Mouse (Mus musculus): ENCODE results near the gene Shank2. TPM values are rescaled to one million over a fixed set of nuclear protein-coding genes. Genes with fewer than 3 reads are reported as not detected.

The Shank2 gene
- polyA plus RNA-seq, 1 experiment from 2014 or later, result 0.31 TPM

- Histone ChIP-seq H3K36me3 (no peaks in the 10 kb centered on the region), H3K4me2 (no peak overlapping the region), H3K27ac (no peak overlapping the region), H3K4me1 (0 out of 2 replicates have a peak, but pooled peaks cover 6% of the 10 kb centered on the region), H3K27me3 (replicated peaks) (no peaks in the 10 kb centered on the region; the same call in 1 of the 2 replicates), H3K9ac (no peak overlapping the region), H3K4me3 (no peak overlapping the region), H3K9me3 (replicated peaks) (no peaks in the 10 kb centered on the region)
- 41% methylated on average over 12 of the region's 12 CpGs for WGBS (ENCODE audit: insufficient replicate concordance)
- ATAC-seq, result no peak
These were observed 236.7 kb downstream of the Shank2 start for GRCm38 (mm10) chr7:144238409-144238808.

DNA sequence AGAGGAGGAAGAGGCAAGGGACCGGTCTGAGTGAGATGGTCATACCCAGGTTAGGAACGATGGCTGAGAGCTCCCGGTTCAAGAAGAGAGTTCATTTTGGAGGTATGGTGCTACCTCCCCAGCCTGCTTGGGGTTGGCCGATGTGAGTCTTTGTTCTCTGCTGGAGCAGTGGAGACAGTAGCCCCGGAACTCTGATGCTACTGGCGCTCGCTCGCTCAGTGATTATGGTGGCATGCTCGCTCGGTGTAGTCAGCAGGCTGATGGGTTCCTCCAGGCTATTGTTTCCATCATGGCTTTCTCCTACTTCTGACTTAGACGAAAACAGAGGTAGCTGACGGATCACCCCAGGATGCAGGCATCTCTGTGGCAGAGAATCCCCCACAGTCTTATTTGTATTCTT lies 237.3 kb downstream of the Shank2 start:
- no peak overlapping the region for H3K4me2 ChIP-seq
- 52% methylated on average over 12 of the region's 12 CpGs for WGBS (ENCODE audit: insufficient replicate concordance)
- H3K9ac ChIP-seq, result no peak overlapping the region

DNA sequence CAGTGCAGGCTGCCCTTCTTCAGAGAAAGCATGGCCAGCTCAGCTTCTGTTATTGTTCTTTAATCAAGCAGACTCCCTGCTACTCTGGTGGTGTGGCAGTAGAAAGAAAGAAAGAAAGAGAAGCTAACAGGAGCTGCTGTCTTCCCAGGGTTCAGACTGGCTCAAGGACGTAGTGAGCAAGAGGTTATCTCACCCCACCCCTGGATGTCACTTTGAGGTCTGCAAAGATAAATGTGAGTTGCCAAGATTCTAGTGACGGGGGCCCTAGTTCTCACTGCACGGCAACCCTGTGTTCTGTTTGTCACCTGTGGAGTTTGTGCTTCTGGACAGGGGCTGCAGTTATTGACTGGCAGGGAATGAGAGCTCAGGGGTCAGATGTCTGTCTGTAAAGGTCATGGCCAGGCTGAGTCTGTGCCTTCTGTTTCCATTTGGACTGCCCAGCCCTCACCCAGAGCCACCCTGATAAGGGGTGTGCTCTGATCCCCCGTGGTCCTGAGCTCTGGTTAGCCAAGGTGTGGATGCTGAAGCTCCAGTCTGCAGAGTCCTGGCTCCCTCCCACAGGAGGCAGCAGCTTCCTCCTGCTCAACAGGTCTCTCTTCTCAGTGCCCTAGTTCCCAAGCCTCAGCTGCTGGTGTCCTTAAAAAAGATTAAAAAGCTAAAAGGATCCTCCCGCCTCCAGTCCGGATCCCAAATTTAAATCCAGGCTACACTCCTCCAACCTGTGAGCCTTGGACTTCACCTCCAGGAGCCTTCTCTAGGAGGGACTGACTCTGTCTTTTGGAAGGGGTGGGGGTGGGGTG lies 238.0 kb downstream of the Shank2 start:
- H3K27ac ChIP-seq, result no peak overlapping the region
- peak; percentile 30; the same call in 1 of the 2 replicates for ATAC-seq
- H3K9me3 ChIP-seq (replicated peaks), result no peaks in the 10 kb centered on the region
- H3K4me3 ChIP-seq, result no peak overlapping the region
- 0 out of 2 replicates have a peak, but pooled peaks cover 6% of the 10 kb centered on the region for H3K4me1 ChIP-seq
- H3K36me3 ChIP-seq, result no peaks in the 10 kb centered on the region
- no peaks in the 10 kb centered on the region; the same call in 1 of the 2 replicates for H3K27me3 ChIP-seq (replicated peaks)
- H3K4me2 ChIP-seq, result no peak overlapping the region
- no peak overlapping the region for H3K9ac ChIP-seq
- 31% methylated on average over 6 of the region's 6 CpGs for WGBS (ENCODE audit: insufficient replicate concordance)

More for the DNA sequence above, 237.3 kb downstream of the Shank2 start:
- Histone ChIP-seq H3K36me3 (no peaks in the 10 kb centered on the region), H3K27ac (no peak overlapping the region), H3K9me3 (replicated peaks) (no peaks in the 10 kb centered on the region), H3K4me3 (no peak overlapping the region), H3K27me3 (replicated peaks) (no peaks in the 10 kb centered on the region; the same call in 1 of the 2 replicates), H3K4me1 (0 out of 2 replicates have a peak, but pooled peaks cover 6% of the 10 kb centered on the region)
- ATAC-seq, result no peak

DNA sequence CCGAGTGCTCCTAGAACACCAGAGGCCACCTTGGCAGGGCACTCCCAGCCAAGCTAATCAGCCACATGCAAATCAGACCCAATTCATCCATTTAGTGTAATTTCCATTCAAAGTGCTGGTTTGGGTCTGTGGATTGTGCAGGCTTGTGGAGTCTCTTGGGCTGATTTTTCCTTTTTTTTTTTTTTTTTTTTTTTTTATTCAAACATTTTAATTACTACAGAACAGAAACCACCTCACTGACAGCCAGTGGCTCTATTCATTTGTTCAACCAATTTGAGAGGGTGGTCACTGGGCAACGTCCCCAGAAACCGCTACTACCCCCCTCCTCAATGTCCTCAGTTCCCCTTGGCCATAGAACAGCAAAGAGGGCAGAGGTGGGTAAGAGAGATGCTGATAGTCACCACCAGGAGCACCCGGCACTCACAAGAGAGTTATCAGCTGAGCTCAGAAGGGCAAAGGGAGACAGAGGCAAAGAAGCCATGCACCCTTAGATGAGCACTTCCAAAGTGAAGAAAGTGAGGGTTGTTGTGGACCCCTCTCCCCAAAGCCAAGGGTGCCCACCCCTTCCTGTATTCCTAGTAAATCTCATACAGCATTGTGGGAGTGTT lies 239.1 kb downstream of the Shank2 start:
- no peak for ATAC-seq
- Histone ChIP-seq H3K36me3 (no peaks in the 10 kb centered on the region), H3K4me1 (0 out of 2 replicates have a peak, but pooled peaks cover 6% of the 10 kb centered on the region), H3K27ac (no peak overlapping the region), H3K27me3 (replicated peaks) (no peaks in the 10 kb centered on the region; the same call in 1 of the 2 replicates), H3K9ac (no peak overlapping the region), H3K9me3 (replicated peaks) (no peaks in the 10 kb centered on the region), H3K4me2 (no peak overlapping the region), H3K4me3 (no peak overlapping the region)
- 63% methylated on average over 4 of the region's 4 CpGs for WGBS (ENCODE audit: insufficient replicate concordance)

DNA sequence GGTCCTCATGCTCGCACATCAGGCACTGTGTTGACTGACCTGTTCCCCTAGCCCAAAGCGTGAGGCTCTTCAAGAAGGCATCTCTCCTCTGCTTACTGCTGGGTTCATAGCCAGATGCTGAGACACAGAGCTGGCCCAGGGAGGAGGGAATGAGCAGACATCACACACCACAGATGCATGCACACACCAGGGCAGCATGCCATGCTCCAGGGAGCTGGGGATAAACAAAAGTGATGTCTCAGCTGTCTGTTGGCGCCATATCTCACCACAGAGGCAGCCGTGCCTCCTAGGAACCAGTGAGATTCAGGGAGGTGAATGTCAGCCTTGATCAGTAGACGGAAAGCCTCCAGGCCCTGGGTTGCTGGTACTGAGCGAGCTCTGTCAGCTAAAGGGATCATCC lies 242.5 kb downstream of the Shank2 start:
- H3K27me3 ChIP-seq (replicated peaks), result no peaks in the 10 kb centered on the region
- WGBS (ENCODE audit: insufficient replicate concordance), result 63% methylated on average over 6 of the region's 6 CpGs
- no peak overlapping the region for H3K4me2 ChIP-seq
- no peak overlapping the region for H3K9ac ChIP-seq
- 0 out of 2 replicates have a peak, but pooled peaks cover 6% of the 10 kb centered on the region for H3K4me1 ChIP-seq
- H3K27ac ChIP-seq, result no peak overlapping the region
- ATAC-seq, result no peak
- H3K9me3 ChIP-seq (replicated peaks), result no peaks in the 10 kb centered on the region
- no peaks in the 10 kb centered on the region for H3K36me3 ChIP-seq
- H3K4me3 ChIP-seq, result no peak overlapping the region

DNA sequence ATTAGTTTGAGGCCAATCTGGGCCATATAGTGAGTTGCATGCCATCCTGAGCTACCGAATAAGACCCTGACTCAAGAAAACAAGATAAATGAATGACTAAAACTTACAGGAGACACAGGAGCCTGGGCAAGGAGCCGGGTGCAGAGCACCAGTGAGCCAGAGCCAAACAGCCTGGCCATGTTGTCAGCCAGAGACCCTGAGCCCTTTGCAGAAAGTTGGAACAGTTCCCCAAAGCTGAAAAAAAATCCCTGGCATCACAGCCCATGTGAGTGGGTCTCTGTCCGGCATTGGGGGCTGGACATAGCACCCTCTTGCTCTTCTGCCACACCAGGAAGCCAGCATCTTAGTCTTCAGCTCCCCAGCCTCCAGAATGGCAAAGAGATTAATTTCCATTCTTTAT lies 244.5 kb downstream of the Shank2 start:
- no peak for ATAC-seq
- 60% methylated on average over 3 of the region's 3 CpGs for WGBS (ENCODE audit: insufficient replicate concordance)
- no peaks in the 10 kb centered on the region for H3K27me3 ChIP-seq (replicated peaks)

GRCm38 (mm10) chr7:144248686-144249422 lies 247.1 kb downstream of the Shank2 start:
- H3K9me3 ChIP-seq (replicated peaks), result no peaks in the 10 kb centered on the region
- no peak overlapping the region for H3K27ac ChIP-seq
- WGBS (ENCODE audit: insufficient replicate concordance), result 35% methylated on average over 2 of the region's 2 CpGs

More for the DNA sequence above, 244.5 kb downstream of the Shank2 start:
- no peaks in the 10 kb centered on the region for H3K4me1 ChIP-seq
- no peak overlapping the region for H3K4me3 ChIP-seq
- no peak overlapping the region for H3K4me2 ChIP-seq
- no peak overlapping the region for H3K9ac ChIP-seq
- no peaks in the 10 kb centered on the region for H3K36me3 ChIP-seq
- no peaks in the 10 kb centered on the region for H3K9me3 ChIP-seq (replicated peaks)
- no peak overlapping the region for H3K27ac ChIP-seq

GRCm38 (mm10) chr7:144250791-144251190 lies 249.1 kb downstream of the Shank2 start:
- no peak overlapping the region for H3K9ac ChIP-seq
- H3K27me3 ChIP-seq (replicated peaks), result no peaks in the 10 kb centered on the region
- WGBS (ENCODE audit: insufficient replicate concordance), result 44% methylated on average over 4 of the region's 4 CpGs
- H3K27ac ChIP-seq, result no peak overlapping the region
- H3K9me3 ChIP-seq (replicated peaks), result no peaks in the 10 kb centered on the region
- H3K4me1 ChIP-seq, result no peaks in the 10 kb centered on the region
- H3K36me3 ChIP-seq, result no peaks in the 10 kb centered on the region
- H3K4me3 ChIP-seq, result no peak overlapping the region
- no peak for ATAC-seq
- no peak overlapping the region for H3K4me2 ChIP-seq

More at GRCm38 (mm10) chr7:144248686-144249422, 247.1 kb downstream of the Shank2 start:
- no peak overlapping the region for H3K4me2 ChIP-seq
- no peaks in the 10 kb centered on the region for H3K27me3 ChIP-seq (replicated peaks)
- no peaks in the 10 kb centered on the region for H3K36me3 ChIP-seq
- H3K4me1 ChIP-seq, result no peaks in the 10 kb centered on the region
- no peak overlapping the region for H3K9ac ChIP-seq
- H3K4me3 ChIP-seq, result no peak overlapping the region
- no peak for ATAC-seq

GRCm38 (mm10) chr7:144251250-144251649 lies 249.5 kb downstream of the Shank2 start:
- WGBS (ENCODE audit: insufficient replicate concordance), result 34% methylated on average over 6 of the region's 6 CpGs
- ATAC-seq, result no peak
- Histone ChIP-seq H3K9ac (no peak overlapping the region), H3K4me2 (no peak overlapping the region), H3K27me3 (replicated peaks) (no peaks in the 10 kb centered on the region), H3K9me3 (replicated peaks) (no peaks in the 10 kb centered on the region), H3K36me3 (no peaks in the 10 kb centered on the region), H3K27ac (no peak overlapping the region), H3K4me3 (no peak overlapping the region), H3K4me1 (no peaks in the 10 kb centered on the region)

GRCm38 (mm10) chr7:144254674-144255246 lies 253.0 kb downstream of the Shank2 start:
- Histone ChIP-seq H3K4me3 (no peak overlapping the region), H3K36me3 (no peaks in the 10 kb centered on the region), H3K9me3 (replicated peaks) (no peaks in the 10 kb centered on the region), H3K27me3 (replicated peaks) (no peaks in the 10 kb centered on the region), H3K9ac (no peak overlapping the region), H3K4me1 (no peaks in the 10 kb centered on the region), H3K4me2 (no peak overlapping the region), H3K27ac (no peak overlapping the region)
- WGBS (ENCODE audit: insufficient replicate concordance), result 32% methylated on average over 8 of the region's 8 CpGs
- no peak for ATAC-seq

- Histone ChIP-seq H3K9ac (no peak overlapping the region), H3K27me3 (replicated peaks) (no peaks in the 10 kb centered on the region), H3K4me1 (no peaks in the 10 kb centered on the region), H3K4me2 (no peak overlapping the region), H3K27ac (no peak overlapping the region), H3K4me3 (no peak overlapping the region), H3K9me3 (replicated peaks) (no peaks in the 10 kb centered on the region), H3K36me3 (no peaks in the 10 kb centered on the region)
- WGBS (ENCODE audit: insufficient replicate concordance), result 61% methylated on average over 7 of the region's 7 CpGs
- ATAC-seq, result no peak
These were observed 256.1 kb downstream of the Shank2 start for GRCm38 (mm10) chr7:144257821-144258220.
